Mouse (Mus musculus): ENCODE data around the gene Vnn3.

Gene Vnn3

GRCm38 (mm10) chr10:23851228-23851912, at the start of gene Vnn3:
TSS of gene Vnn3 (plus strand) at chr10:23851462.
- no peak for DNase-seq (ENCODE audit: low spot score in 2 of 2)

GRCm38 (mm10) chr10:23802911-23803310, 48.4 kb upstream of the Vnn3 start:
- no peak for DNase-seq (ENCODE audit: low spot score in 2 of 2)

GRCm38 (mm10) chr10:23804665-23805064, 46.6 kb upstream of the Vnn3 start:
- DNase-seq (ENCODE audit: low spot score in 2 of 2): no peak

- DNase-seq (ENCODE audit: low spot score in 2 of 2): no peak
Observed at GRCm38 (mm10) chr10:23806201-23806600, 45.1 kb upstream of the Vnn3 start.

GRCm38 (mm10) chr10:23811635-23812437, 39.4 kb upstream of the Vnn3 start:
- DNase-seq (ENCODE audit: low spot score in 2 of 2): peak; percentile 56 to 63

GRCm38 (mm10) chr10:23812438-23812759, 38.9 kb upstream of the Vnn3 start:
- DNase-seq (ENCODE audit: low spot score in 2 of 2): no peak

- DNase-seq (ENCODE audit: low spot score in 2 of 2): no peak
Observed at GRCm38 (mm10) chr10:23812852-23813766, 38.2 kb upstream of the Vnn3 start.

- peak; percentile 73 to 82 for DNase-seq (ENCODE audit: low spot score in 2 of 2)
Observed at GRCm38 (mm10) chr10:23815168-23815567, 36.1 kb upstream of the Vnn3 start.

- DNase-seq (ENCODE audit: low spot score in 2 of 2): no peak
Observed at GRCm38 (mm10) chr10:23816241-23816640, 35.0 kb upstream of the Vnn3 start.

- DNase-seq (ENCODE audit: low spot score in 2 of 2): no peak
Observed at GRCm38 (mm10) chr10:23826516-23826915, 24.7 kb upstream of the Vnn3 start.

GRCm38 (mm10) chr10:23836003-23836964, 15.0 kb upstream of the Vnn3 start:
- no peak for DNase-seq (ENCODE audit: low spot score in 2 of 2)

- DNase-seq (ENCODE audit: low spot score in 2 of 2): no peak
Observed at GRCm38 (mm10) chr10:23837115-23837514, 14.1 kb upstream of the Vnn3 start.

GRCm38 (mm10) chr10:23838910-23839309, 12.4 kb upstream of the Vnn3 start:
- no peak for DNase-seq (ENCODE audit: low spot score in 2 of 2)

- no peak for DNase-seq (ENCODE audit: low spot score in 2 of 2)
Observed at GRCm38 (mm10) chr10:23839368-23839767, 11.9 kb upstream of the Vnn3 start.

GRCm38 (mm10) chr10:23840496-23840895, 10.8 kb upstream of the Vnn3 start:
- DNase-seq (ENCODE audit: low spot score in 2 of 2): no peak

- no peak for DNase-seq (ENCODE audit: low spot score in 2 of 2)
Observed at GRCm38 (mm10) chr10:23852096-23852495, 834 bp downstream of the Vnn3 start.

GRCm38 (mm10) chr10:23864362-23865312, 13.4 kb downstream of the Vnn3 start:
- no peak for DNase-seq (ENCODE audit: low spot score in 2 of 2)

- no peak for DNase-seq (ENCODE audit: low spot score in 2 of 2)
Observed at GRCm38 (mm10) chr10:23880695-23881094, 29.4 kb downstream of the Vnn3 start.

- no peak for DNase-seq (ENCODE audit: low spot score in 2 of 2)
Observed at GRCm38 (mm10) chr10:23884910-23885309, 33.6 kb downstream of the Vnn3 start.

- no peak for DNase-seq (ENCODE audit: low spot score in 2 of 2)
Observed at GRCm38 (mm10) chr10:23886060-23886459, 34.8 kb downstream of the Vnn3 start.
